8 mouse cellular contexts compared by ENCODE assay signal in the genomic region with DNA sequence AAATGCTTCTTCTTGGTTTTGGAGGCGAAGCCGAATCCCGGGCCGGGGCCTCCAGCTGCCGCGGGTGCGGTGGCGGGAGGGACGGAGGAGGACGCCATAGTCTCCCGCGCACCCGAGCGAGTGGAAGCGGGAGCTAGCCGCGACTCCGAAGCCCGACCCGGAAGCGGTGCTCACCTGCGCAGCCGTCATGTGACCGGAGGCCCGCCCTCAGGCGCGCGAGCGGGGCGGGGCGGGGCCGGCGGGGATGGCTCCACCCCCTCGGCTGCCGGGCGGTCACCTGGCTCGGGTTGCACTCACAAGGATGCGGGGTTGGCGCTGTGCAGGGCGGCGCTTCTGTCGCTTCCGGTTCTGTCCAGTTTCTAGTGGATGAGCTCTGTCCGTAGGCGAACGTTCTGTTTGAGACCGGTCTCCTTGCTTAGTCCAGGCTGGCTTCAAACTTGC. TPM values are rescaled to one million over a fixed set of nuclear protein-coding genes. Genes with fewer than 3 reads are reported as not detected.
DNase-seq lines count a peak whose midpoint lies in the region; ATAC-seq lines count a peak whose summit lies in the region.

Pip4k2c (minus strand) TSS at position 172 of the 441 bp plus-strand sequence.

- no peaks in the 10 kb centered on the region; the same call in 1 of the 2 replicates for H3K27me3 ChIP-seq in hindbrain, embryonic 12.5 days

- 0% methylated on average over 27 of the region's 47 CpGs for WGBS in hindbrain, embryonic 12.5 days

- peak; percentile 95 for ATAC-seq in hindbrain, embryonic 12.5 days (ENCODE audit: low FRiP score)

- peak within 1 kb of the TSS; percentile 86 for H3K9ac ChIP-seq in hindbrain, embryonic 12.5 days

- peak within 1 kb of the TSS; percentile 91 for H3K4me2 ChIP-seq in hindbrain, embryonic 12.5 days (replicated peaks)

- DNase-seq in T-cell, adult 2 months (ENCODE audit: low spot score): peak; percentile 94
- DNase-seq in cerebellum, postnatal 25 days: peak; percentile 94 to 97
- peak; percentile 78 to 84 for DNase-seq in frontal cortex, postnatal 14 days (ENCODE audit: low spot score in 2 of 2)
- peak; percentile 88 to 90 for DNase-seq in layer of hippocampus, postnatal 36 days
- DNase-seq in lung, postnatal 25 days (ENCODE audit: low spot score): peak; percentile 92
- peak; percentile 83 for DNase-seq in retina, embryonic 14.5 days (ENCODE audit: low spot score)
- peak; percentile 92 to 94 for DNase-seq in thymus, postnatal 36 days

- peak within 1 kb of the TSS; percentile 56 for H3K27ac ChIP-seq in hindbrain, embryonic 12.5 days

- peak within 1 kb of the TSS; percentile 82 for H3K4me3 ChIP-seq in hindbrain, embryonic 12.5 days

- H3K9me3 ChIP-seq in hindbrain, embryonic 12.5 days (replicated peaks): no peaks in the 10 kb centered on the region

- H3K36me3 ChIP-seq in hindbrain, embryonic 12.5 days: peaks cover 21% of the 10 kb centered on the region

- H3K4me1 ChIP-seq in hindbrain, embryonic 12.5 days: peaks cover 13% of the 10 kb centered on the region

RNA-seq across cellular contexts. Expression of gene Pip4k2c, which starts in this region (rescaled TPM):
- polyA plus RNA-seq in hindbrain, embryonic 12.5 days (2016; fragmentation: Nextera tagmentation; extraction: Ambion mirVana): 23.2 and 24.9 TPM in 2 replicates
- total RNA-seq in layer of hippocampus, postnatal 36 days (2021): 10 to 100 TPM; 91.1 to 95.7 TPM

Comparison
In these comparisons a context has a peak if more than half of its experiments do, and no peak if none do; other contexts are left out.
1. Peak in every context shown above with its lines: DNase-seq, ATAC-seq, H3K4me3 ChIP-seq and H3K27ac ChIP-seq.